Mouse (Mus musculus) adrenal gland (tissue): ENCODE results near the gene Fnbp1l.

Experiments used
- intact Hi-C: fragments of 180-260 bp; cut with DNase I; formaldehyde crosslinking; loops from one replicate; pipeline ENCODE4 v1.15.1; 2025
- long read RNA-seq, 2 experiments: library from polyadenylated mRNA; unstranded; transcript quantifications; one replicate each; pipeline ENCODE4 v2.0.0; 2020; ENCODE audit warnings: borderline replicate concordance in 1 of 2; ENCODE audit not compliant: insufficient replicate concordance in 1 of 2

Gene Fnbp1l
- long read RNA-seq, experiment 1, full-length matches to known transcripts: 2 of 8 reads
- long read RNA-seq, experiment 1, partial matches to known transcripts: 4 of 8 reads
- long read RNA-seq, experiment 1, other reads (novel, unspliced or antisense): 2 of 8 reads
- long read RNA-seq, experiment 2, partial matches to known transcripts: 11 of 13 reads
- long read RNA-seq, experiment 2, other reads (novel, unspliced or antisense): 2 of 13 reads

GRCm38 (mm10) chr3:122618991-122619930 lies at the start of gene Fnbp1l:
Gene Fnbp1l (minus strand): TSS chr3:122619715.
- intact Hi-C loops: no loop called here

- intact Hi-C loops: no loop called here
Measured at GRCm38 (mm10) chr3:122660795-122661194, 41.3 kb upstream of the Fnbp1l start.

GRCm38 (mm10) chr3:122659261-122659917 lies 39.9 kb upstream of the Fnbp1l start:
- intact Hi-C loops: no loop called here

- intact Hi-C loops: loop anchor here (5.0 kb wide), 2 partner anchors 80 to 255 kb away; partner anchors contain the start of gene Pde5a
Measured at GRCm38 (mm10) chr3:122647195-122647837, 27.8 kb upstream of the Fnbp1l start.

GRCm38 (mm10) chr3:122640286-122640685 lies 20.8 kb upstream of the Fnbp1l start:
- intact Hi-C loops: no loop called here

GRCm38 (mm10) chr3:122639197-122639475 lies 19.6 kb upstream of the Fnbp1l start:
- intact Hi-C loops: loop anchor here (5.0 kb wide), 3 partner anchors 132 to 327 kb away; no protein-coding TSS in a partner anchor

- intact Hi-C loops: loop anchor here (1.0 to 5.0 kb wide), 4 partner anchors 131 to 343 kb away; no protein-coding TSS in a partner anchor
Measured at GRCm38 (mm10) chr3:122638329-122639196, 19.0 kb upstream of the Fnbp1l start.

GRCm38 (mm10) chr3:122637280-122637679 lies 17.8 kb upstream of the Fnbp1l start:
- intact Hi-C loops: loop anchor here (5.0 kb wide), 3 partner anchors 130 to 325 kb away; no protein-coding TSS in a partner anchor

- intact Hi-C loops: loop anchor here (5.0 kb wide), 3 partner anchors 128 to 323 kb away; no protein-coding TSS in a partner anchor
Measured at GRCm38 (mm10) chr3:122635246-122635645, 15.7 kb upstream of the Fnbp1l start.

- intact Hi-C loops: no loop called here
Measured at GRCm38 (mm10) chr3:122629580-122629979, 10.1 kb upstream of the Fnbp1l start.

- intact Hi-C loops: no loop called here
Measured at GRCm38 (mm10) chr3:122628956-122629355, 9.4 kb upstream of the Fnbp1l start.

- intact Hi-C loops: no loop called here
Measured at GRCm38 (mm10) chr3:122628546-122628945, 9.0 kb upstream of the Fnbp1l start.

GRCm38 (mm10) chr3:122627846-122628245 lies 8.3 kb upstream of the Fnbp1l start:
- intact Hi-C loops: no loop called here

- intact Hi-C loops: no loop called here
Measured at GRCm38 (mm10) chr3:122624591-122624990, 5.1 kb upstream of the Fnbp1l start.

- intact Hi-C loops: no loop called here
Measured at GRCm38 (mm10) chr3:122620285-122620931, 893 bp upstream of the Fnbp1l start.

GRCm38 (mm10) chr3:122619931-122620284 lies 393 bp upstream of the Fnbp1l start:
- intact Hi-C loops: no loop called here

- intact Hi-C loops: no loop called here
Measured at GRCm38 (mm10) chr3:122618402-122618801, 1.1 kb downstream of the Fnbp1l start.

- intact Hi-C loops: no loop called here
Measured at GRCm38 (mm10) chr3:122617613-122618340, 1.7 kb downstream of the Fnbp1l start.

- intact Hi-C loops: no loop called here
Measured at GRCm38 (mm10) chr3:122612537-122612936, 7.0 kb downstream of the Fnbp1l start.
